ENCODE assay signal across 15 mouse cellular contexts in genomic region chr19:21166465-21166860, GRCm38 (mm10).
A peak's percentile ranks its signal among the peaks of the same experiment; 100 is the strongest.
DNase-seq lines count a peak whose midpoint lies in the region; ATAC-seq and TF ChIP-seq lines count a peak whose summit lies in the region.
"Had no signal": no experiment of that assay in that cellular context is flagged by ENCODE, and none has a peak within 500 bp of the region (broad histone marks: within the 10 kb centered on the region; RNA-seq: fewer than 3 reads in every experiment).

No protein-coding gene starts in this region.

- no peak overlapping the region for H3K4me2 ChIP-seq in limb, embryonic 12.5 days
- 0 out of 2 replicates have a peak overlapping the region, but pooled peaks have one; percentile 21 for H3K4me2 ChIP-seq in forebrain, postnatal 0 days (ENCODE audit: low read depth)
- H3K4me2 ChIP-seq in limb, embryonic 13.5 days (replicated peaks): peak overlapping the region; percentile 3; the same call in 1 of the 2 replicates
- peak overlapping the region; percentile 41 for H3K4me2 ChIP-seq in neural tube, embryonic 13.5 days

- H3K27me3 ChIP-seq in limb, embryonic 12.5 days: no peaks in the 10 kb centered on the region
- no peaks in the 10 kb centered on the region for H3K27me3 ChIP-seq in limb, embryonic 10.5 days (ENCODE audit: low read depth, poor library complexity, severe bottlenecking)
- no peaks in the 10 kb centered on the region for H3K27me3 ChIP-seq in forebrain, postnatal 0 days (ENCODE audit: insufficient read depth, low read length)
- no peaks in the 10 kb centered on the region for H3K27me3 ChIP-seq in limb, embryonic 13.5 days
- H3K27me3 ChIP-seq in neural tube, embryonic 13.5 days: no peaks in the 10 kb centered on the region

- H3K9ac ChIP-seq in limb, embryonic 12.5 days (replicated peaks): no peak overlapping the region
- H3K9ac ChIP-seq in forebrain, postnatal 0 days: no peak overlapping the region
- no peak overlapping the region for H3K9ac ChIP-seq in limb, embryonic 13.5 days
- H3K9ac ChIP-seq in neural tube, embryonic 13.5 days: peak overlapping the region; percentile 31; the same call in 1 of the 2 replicates

- no peak for DNase-seq in limb, embryonic 10.5 days (ENCODE audit: low spot score)
- no peak for DNase-seq in forebrain, postnatal 0 days
- DNase-seq in thymus, postnatal 0 days (ENCODE audit: low spot score): no peak
- no peak for DNase-seq in kidney, postnatal 10 days
- no peak for DNase-seq in adrenal gland, adult 18-20 months (ENCODE audit: low spot score in 2 of 2)
- DNase-seq: adrenal gland, postnatal 36 days; cerebellum, adult 2 months; heart, postnatal 36 days; lung, postnatal 10 days; thymus, postnatal 4 days had no signal

- H3K4me3 ChIP-seq in limb, embryonic 12.5 days (replicated peaks): no peak overlapping the region
- H3K4me3 ChIP-seq in limb, embryonic 10.5 days: no peak overlapping the region
- no peak overlapping the region for H3K4me3 ChIP-seq in forebrain, postnatal 0 days (ENCODE audit: low read depth, low read length)
- no peak overlapping the region for H3K4me3 ChIP-seq in limb, embryonic 13.5 days
- H3K4me3 ChIP-seq in neural tube, embryonic 13.5 days: 0 out of 2 replicates have a peak overlapping the region, but pooled peaks have one; percentile 1
- H3K4me3 ChIP-seq: erythroblast, embryonic 14.5 days had no signal

- H3K4me1 ChIP-seq in limb, embryonic 12.5 days (replicated peaks): peaks cover 17% of the 10 kb centered on the region
- peaks cover 8% of the 10 kb centered on the region for H3K4me1 ChIP-seq in limb, embryonic 10.5 days
- peaks cover 8% of the 10 kb centered on the region; the same call in 1 of the 2 replicates for H3K4me1 ChIP-seq in forebrain, postnatal 0 days (ENCODE audit: insufficient read depth)
- peaks cover 21% of the 10 kb centered on the region for H3K4me1 ChIP-seq in limb, embryonic 13.5 days
- H3K4me1 ChIP-seq in neural tube, embryonic 13.5 days (replicated peaks): peaks cover 37% of the 10 kb centered on the region

- WGBS in limb, embryonic 12.5 days: 70% methylated on average over 5 of the region's 5 CpGs
- 81% methylated on average over 5 of the region's 5 CpGs for WGBS in limb, embryonic 10.5 days
- WGBS in forebrain, postnatal 0 days: 34% methylated on average over 5 of the region's 5 CpGs
- WGBS in limb, embryonic 13.5 days: 69% methylated on average over 5 of the region's 5 CpGs
- 13% methylated on average over 5 of the region's 5 CpGs for WGBS in neural tube, embryonic 13.5 days

- H3K9me3 ChIP-seq in limb, embryonic 12.5 days: no peaks in the 10 kb centered on the region
- no peaks in the 10 kb centered on the region for H3K9me3 ChIP-seq in limb, embryonic 10.5 days (replicated peaks)
- H3K9me3 ChIP-seq in forebrain, postnatal 0 days (ENCODE audit: low read length): no peaks in the 10 kb centered on the region
- no peaks in the 10 kb centered on the region for H3K9me3 ChIP-seq in limb, embryonic 13.5 days
- no peaks in the 10 kb centered on the region for H3K9me3 ChIP-seq in neural tube, embryonic 13.5 days

- no peak for ATAC-seq in limb, embryonic 12.5 days (ENCODE audit: insufficient number of reproducible peaks, insufficient read depth, low FRiP score, low TSS enrichment, low read depth)
- no peak for ATAC-seq in forebrain, postnatal 0 days
- ATAC-seq in limb, embryonic 13.5 days (ENCODE audit: low FRiP score, low read depth): no peak
- peak; percentile 40; the same call in 1 of the 2 replicates for ATAC-seq in neural tube, embryonic 13.5 days (ENCODE audit: low read depth)
- ATAC-seq: CD4-positive, CD25-positive, alpha-beta regulatory T cell, adult 4 months had no signal

- no peak for TF ChIP-seq CTCF in forebrain, postnatal 0 days (IDR thresholded peaks at IDR 0.05; ENCODE audit: low read depth)

- no peaks in the 10 kb centered on the region for H3K36me3 ChIP-seq in limb, embryonic 12.5 days
- H3K36me3 ChIP-seq in limb, embryonic 10.5 days: no peaks in the 10 kb centered on the region
- no peaks in the 10 kb centered on the region for H3K36me3 ChIP-seq in forebrain, postnatal 0 days (ENCODE audit: insufficient read depth)
- H3K36me3 ChIP-seq in limb, embryonic 13.5 days: no peaks in the 10 kb centered on the region
- no peaks in the 10 kb centered on the region for H3K36me3 ChIP-seq in neural tube, embryonic 13.5 days

- peak overlapping the region; percentile 24; the same call in 1 of the 2 replicates for H3K27ac ChIP-seq in limb, embryonic 12.5 days
- no peak overlapping the region for H3K27ac ChIP-seq in limb, embryonic 10.5 days
- H3K27ac ChIP-seq in forebrain, postnatal 0 days (ENCODE audit: low read depth, low read length): no peak overlapping the region
- no peak overlapping the region for H3K27ac ChIP-seq in limb, embryonic 13.5 days
- peak overlapping the region; percentile 71 for H3K27ac ChIP-seq in neural tube, embryonic 13.5 days (replicated peaks)

Comparison
In these comparisons a context has a peak if more than half of its experiments do, and no peak if none do; other contexts are left out.
1. H3K27ac ChIP-seq: peak in limb, embryonic 12.5 days (single experiment) and neural tube, embryonic 13.5 days (single experiment); none in limb, embryonic 10.5 days (single experiment), forebrain, postnatal 0 days (single experiment) and limb, embryonic 13.5 days (single experiment).